Mouse (Mus musculus) bone marrow macrophage, adult 2 months (primary cell): ENCODE results near the gene Tcf21. TPM values are rescaled to one million over a fixed set of nuclear protein-coding genes. Genes with fewer than 3 reads are reported as not detected.

Source experiments
- H3K27ac ChIP-seq: 2 replicates; pipeline ENCODE4 v1.5.1; 2012; ENCODE audit warnings: low read depth, low read length; ENCODE audit not compliant: insufficient read depth
- H3K4me1 ChIP-seq: 2 replicates; pipeline ENCODE4 v1.6.1; 2012; ENCODE audit warnings: low read length; ENCODE audit not compliant: control insufficient read depth, insufficient read depth
- H3K4me3 ChIP-seq: 2 replicates; pipeline ENCODE4 v1.5.1; 2012; ENCODE audit warnings: mild to moderate bottlenecking, low read length, moderate library complexity; ENCODE audit not compliant: insufficient read depth
- CTCF ChIP-seq: IDR thresholded peaks from 2 replicates; pipeline ENCODE4 v1.5.1; 2012; ENCODE audit warnings: low read depth, mild to moderate bottlenecking, low read length, moderate library complexity
- POLR2A ChIP-seq: IDR thresholded peaks from 2 replicates; pipeline ENCODE4 v1.6.1; 2012; ENCODE audit warnings: mild to moderate bottlenecking, low read depth, low read length, borderline replicate concordance
- polyA plus RNA-seq: library from polyadenylated mRNA; stranded (reverse); fragments of >200 nt; gene quantifications from 2 replicates; pipeline ENCODE4 v1.2.4, GENCODE M21; 2012; ENCODE audit not compliant: missing spikeins, insufficient read depth, insufficient read length

Tcf21 gene
- polyA plus RNA-seq, 1 experiment: not detected

DNA sequence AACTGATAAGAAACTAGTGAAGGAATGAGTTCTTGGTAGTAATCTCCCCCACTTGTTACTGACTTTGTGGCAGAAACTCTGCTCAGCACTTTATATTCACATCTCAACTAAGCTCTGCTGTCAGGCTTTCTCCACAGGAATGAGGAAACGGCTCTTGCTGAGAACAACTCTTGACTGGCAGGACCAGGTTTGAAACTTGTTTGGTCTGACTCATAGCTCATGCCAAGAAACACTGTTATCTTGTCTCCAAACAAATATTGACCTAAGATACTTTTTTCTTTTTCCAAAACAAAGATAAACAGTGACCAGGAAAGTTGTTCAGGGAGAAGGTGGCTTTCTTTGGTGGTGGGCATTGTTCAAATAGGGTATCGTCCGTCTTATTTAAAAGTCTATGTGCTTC lies 45.3 kb downstream of the Tcf21 start:
- TF ChIP-seq CTCF (no peak), POLR2A (no peak)
- Histone ChIP-seq H3K4me1 (no peaks in the 10 kb centered on the region), H3K27ac (no peak overlapping the region), H3K4me3 (no peak overlapping the region)

Other genes starting within 250 kb of the Tcf21 start
- not detected in 2 replicates for gene Slc2a12, start 175.2 kb downstream of the Tcf21 start, polyA plus RNA-seq
- gene Tbpl1, start 88.2 kb downstream of the Tcf21 start, polyA plus RNA-seq: 39.2 and 44.5 TPM in 2 replicates